Mouse (Mus musculus): ENCODE measurements around the gene Pard3b. TPM values are rescaled to one million over a fixed set of nuclear protein-coding genes. Genes with fewer than 3 reads are reported as not detected.

The Pard3b gene
- polyA plus RNA-seq, 1 experiment from 2014 or later = 19.3 TPM

DNA sequence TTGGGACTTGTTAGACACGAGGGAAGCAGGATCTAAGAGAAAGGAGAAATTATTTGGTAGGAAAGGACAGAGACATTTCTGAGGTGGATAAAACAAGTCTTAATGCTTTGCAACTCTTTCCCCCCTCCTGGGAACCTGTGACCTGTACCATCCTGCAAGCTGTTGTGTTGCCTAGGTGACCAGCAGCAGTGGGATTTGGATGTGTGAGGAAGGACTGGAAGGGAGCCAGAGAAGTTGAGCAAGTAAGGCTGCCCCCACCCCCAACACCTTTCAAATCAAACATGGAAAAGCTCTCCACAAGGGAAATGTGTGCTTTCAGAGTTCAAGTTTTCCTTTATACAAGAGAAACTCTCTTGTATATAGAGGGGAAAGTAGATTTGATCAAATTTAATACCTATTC lies 595.4 kb downstream of the Pard3b start:
- Histone ChIP-seq H3K4me1 (peaks cover 5% of the 10 kb centered on the region; the same call in 1 of the 2 replicates), H3K36me3 (no peaks in the 10 kb centered on the region), H3K9me3 (replicated peaks) (no peaks in the 10 kb centered on the region), H3K9ac (no peak overlapping the region), H3K27me3 (no peaks in the 10 kb centered on the region), H3K4me2 (replicated peaks) (no peak overlapping the region), H3K4me3 (no peak overlapping the region), H3K27ac (no peak overlapping the region)
- ATAC-seq (ENCODE audit: low FRiP score) = no peak
- 25% methylated on average over 1 of the region's 1 CpGs for WGBS

DNA sequence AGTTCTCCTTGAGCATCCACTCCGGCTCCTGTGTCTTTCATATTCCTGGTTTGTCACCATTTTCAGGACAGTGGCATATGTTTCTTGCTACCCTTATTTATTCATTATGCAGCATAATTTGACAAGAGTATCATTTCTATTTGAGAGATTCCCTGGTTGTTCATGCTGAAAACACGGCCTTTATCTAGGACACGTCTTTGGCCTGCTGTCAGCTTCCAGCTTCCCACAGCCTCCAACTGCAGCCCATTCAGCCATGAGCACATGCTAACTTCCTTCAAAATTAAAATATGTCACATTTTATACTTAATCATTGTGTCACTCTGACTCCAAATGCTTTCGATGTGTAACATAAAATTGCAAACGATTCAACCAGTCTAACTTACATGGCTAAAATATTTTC lies 596.5 kb downstream of the Pard3b start:
- ATAC-seq (ENCODE audit: low FRiP score) = no peak

DNA sequence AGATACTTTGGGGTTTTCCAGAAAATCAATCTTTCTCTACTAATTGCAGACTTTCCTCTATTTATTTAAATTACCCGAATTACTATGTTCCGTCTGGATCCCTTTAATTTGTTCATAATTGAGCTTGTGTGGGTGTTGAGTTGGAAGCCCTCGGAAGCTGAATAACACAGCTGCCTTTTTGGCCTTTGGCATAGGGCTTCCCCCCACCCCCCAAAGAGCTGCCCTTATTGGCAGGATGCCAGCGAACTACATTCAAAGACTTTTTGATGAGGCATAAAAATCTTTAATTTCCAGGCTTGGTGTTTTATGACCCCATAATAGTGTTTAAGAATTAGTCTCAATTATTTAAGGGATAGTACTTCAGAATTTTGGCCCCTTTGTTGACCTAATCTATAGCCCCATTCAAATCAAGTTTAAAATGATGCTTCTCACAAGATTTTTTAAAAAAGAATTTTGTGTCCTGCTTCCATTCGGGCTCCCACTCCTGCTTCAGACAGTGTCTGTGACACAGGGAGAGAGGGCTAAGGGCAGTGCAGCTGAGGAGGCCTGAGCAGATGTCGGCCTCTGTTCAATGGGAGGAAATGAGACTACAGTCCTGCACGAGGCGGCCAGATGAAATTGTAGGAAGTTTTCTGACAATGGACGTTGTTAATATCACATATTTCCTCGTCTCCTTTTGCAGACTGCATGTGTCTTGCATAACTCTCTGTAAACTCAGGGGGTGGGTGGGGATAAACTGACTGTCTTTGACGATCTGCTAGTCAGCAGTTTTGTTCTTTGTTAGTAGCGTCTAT lies 605.8 kb downstream of the Pard3b start:
- 0 out of 2 replicates have a peak overlapping the region, but pooled peaks have one; percentile 35 for H3K27ac ChIP-seq
- WGBS = 42% methylated on average over 12 of the region's 12 CpGs

More for the DNA sequence above, 596.5 kb downstream of the Pard3b start:
- Histone ChIP-seq H3K4me1 (peaks cover 5% of the 10 kb centered on the region; the same call in 1 of the 2 replicates), H3K4me2 (replicated peaks) (no peak overlapping the region), H3K36me3 (no peaks in the 10 kb centered on the region), H3K4me3 (no peak overlapping the region), H3K27ac (no peak overlapping the region), H3K9me3 (replicated peaks) (no peaks in the 10 kb centered on the region), H3K9ac (no peak overlapping the region), H3K27me3 (no peaks in the 10 kb centered on the region)
- WGBS = 86% methylated on average over 5 of the region's 5 CpGs

DNA sequence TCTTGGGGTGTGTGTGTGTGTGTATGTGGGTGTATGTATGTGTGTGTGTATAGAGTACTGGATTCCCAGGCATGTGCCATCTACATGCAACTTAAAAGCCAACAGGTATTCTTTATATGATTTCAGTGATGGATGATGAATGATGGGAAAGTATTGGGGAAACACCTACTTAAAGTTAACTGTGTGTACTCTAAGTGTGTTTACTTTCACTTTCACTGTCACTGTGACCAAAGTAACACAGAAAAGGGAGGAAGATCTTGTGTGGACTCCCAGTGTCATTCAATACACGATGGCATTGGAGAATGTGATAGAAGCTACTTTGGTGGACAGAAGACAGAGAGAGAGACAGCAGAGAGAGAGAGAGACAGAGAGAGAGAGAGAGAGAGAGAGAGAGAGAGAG lies 613.8 kb downstream of the Pard3b start:
- Histone ChIP-seq H3K4me2 (replicated peaks) (no peak overlapping the region), H3K27me3 (no peaks in the 10 kb centered on the region), H3K27ac (no peak overlapping the region), H3K9ac (no peak overlapping the region), H3K4me1 (no peaks in the 10 kb centered on the region), H3K4me3 (no peak overlapping the region), H3K9me3 (replicated peaks) (no peaks in the 10 kb centered on the region), H3K36me3 (no peaks in the 10 kb centered on the region)
- no peak for ATAC-seq (ENCODE audit: low FRiP score)
- 83% methylated on average over 1 of the region's 1 CpGs for WGBS

More for the DNA sequence above, 605.8 kb downstream of the Pard3b start:
- Histone ChIP-seq H3K4me1 (0 out of 2 replicates have a peak, but pooled peaks cover 5% of the 10 kb centered on the region), H3K9me3 (replicated peaks) (no peaks in the 10 kb centered on the region), H3K36me3 (no peaks in the 10 kb centered on the region), H3K27me3 (no peaks in the 10 kb centered on the region), H3K4me2 (replicated peaks) (no peak overlapping the region), H3K9ac (no peak overlapping the region), H3K4me3 (no peak overlapping the region)
- ATAC-seq (ENCODE audit: low FRiP score) = no peak; the same call in 1 of the 2 replicates

DNA sequence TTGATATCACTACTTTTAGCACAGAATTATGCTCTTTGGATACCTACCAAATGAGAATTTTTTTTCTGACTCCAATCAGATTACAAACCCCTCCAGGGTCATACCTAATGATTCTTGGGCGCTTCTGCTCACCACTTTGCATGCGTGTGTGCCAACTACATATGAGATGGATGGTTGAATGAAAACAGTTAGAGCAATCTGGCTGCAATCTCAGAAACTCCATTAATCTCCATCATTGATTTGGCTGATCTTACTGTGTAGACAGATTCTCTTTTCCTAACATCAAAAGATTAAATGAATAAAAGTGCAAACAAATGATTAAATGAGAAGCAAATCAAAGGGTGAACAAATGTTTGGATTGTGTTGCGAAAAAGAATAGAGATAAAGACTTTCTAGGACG lies 615.7 kb downstream of the Pard3b start:
- Histone ChIP-seq H3K4me3 (no peak overlapping the region), H3K9me3 (replicated peaks) (no peaks in the 10 kb centered on the region), H3K9ac (no peak overlapping the region), H3K27ac (no peak overlapping the region), H3K4me1 (no peaks in the 10 kb centered on the region), H3K4me2 (replicated peaks) (no peak overlapping the region), H3K27me3 (no peaks in the 10 kb centered on the region), H3K36me3 (no peaks in the 10 kb centered on the region)
- no peak for ATAC-seq (ENCODE audit: low FRiP score)
- 80% methylated on average over 4 of the region's 4 CpGs for WGBS

DNA sequence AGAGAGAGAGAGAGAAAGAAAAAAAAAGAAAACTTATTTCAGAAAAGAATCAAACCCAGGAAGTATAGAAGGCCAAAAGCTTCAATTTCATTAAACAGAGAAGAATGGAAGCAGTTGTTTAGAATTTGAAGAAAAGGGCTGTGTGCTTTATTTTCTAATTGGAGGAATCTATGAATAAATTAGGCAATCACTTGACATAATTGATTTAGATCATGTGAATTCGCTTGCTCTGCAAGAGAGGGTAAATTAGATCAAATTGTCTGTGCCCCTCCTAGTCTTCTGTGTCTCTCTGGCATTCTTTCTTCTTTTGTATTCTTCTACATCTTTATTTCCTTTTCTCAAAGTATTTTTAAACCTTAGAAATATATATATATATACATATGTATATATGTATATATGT lies 616.3 kb downstream of the Pard3b start:
- Histone ChIP-seq H3K36me3 (no peaks in the 10 kb centered on the region), H3K9me3 (replicated peaks) (no peaks in the 10 kb centered on the region), H3K27me3 (no peaks in the 10 kb centered on the region), H3K4me2 (replicated peaks) (no peak overlapping the region), H3K9ac (no peak overlapping the region), H3K27ac (no peak overlapping the region), H3K4me1 (no peaks in the 10 kb centered on the region), H3K4me3 (no peak overlapping the region)
- ATAC-seq (ENCODE audit: low FRiP score) = no peak
- 76% methylated on average over 1 of the region's 1 CpGs for WGBS

DNA sequence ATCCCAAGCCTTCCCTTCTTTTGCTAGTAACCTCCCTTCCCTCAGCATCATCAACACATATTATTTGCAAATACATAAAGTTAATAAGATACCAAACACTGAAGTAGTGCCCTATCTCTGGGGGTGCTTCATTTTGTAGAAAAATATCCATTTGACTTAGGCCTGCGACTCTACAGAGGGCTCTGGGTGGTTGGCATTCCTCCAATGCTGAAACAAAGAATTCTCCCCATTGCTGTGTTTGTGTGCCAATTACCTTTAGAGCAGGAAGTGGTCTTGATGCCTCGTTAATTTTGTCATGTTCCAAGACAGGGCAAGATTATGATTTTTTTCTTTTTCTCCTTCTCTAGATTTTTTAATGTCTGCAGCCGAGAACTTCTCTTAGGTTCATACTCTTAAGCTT lies 637.8 kb downstream of the Pard3b start:
- Histone ChIP-seq H3K9ac (no peak overlapping the region), H3K9me3 (replicated peaks) (no peaks in the 10 kb centered on the region), H3K27me3 (no peaks in the 10 kb centered on the region), H3K36me3 (no peaks in the 10 kb centered on the region), H3K4me3 (no peak overlapping the region), H3K4me2 (replicated peaks) (no peak overlapping the region), H3K4me1 (no peaks in the 10 kb centered on the region), H3K27ac (no peak overlapping the region)
- no peak for ATAC-seq (ENCODE audit: low FRiP score)
- 82% methylated on average over 3 of the region's 3 CpGs for WGBS

DNA sequence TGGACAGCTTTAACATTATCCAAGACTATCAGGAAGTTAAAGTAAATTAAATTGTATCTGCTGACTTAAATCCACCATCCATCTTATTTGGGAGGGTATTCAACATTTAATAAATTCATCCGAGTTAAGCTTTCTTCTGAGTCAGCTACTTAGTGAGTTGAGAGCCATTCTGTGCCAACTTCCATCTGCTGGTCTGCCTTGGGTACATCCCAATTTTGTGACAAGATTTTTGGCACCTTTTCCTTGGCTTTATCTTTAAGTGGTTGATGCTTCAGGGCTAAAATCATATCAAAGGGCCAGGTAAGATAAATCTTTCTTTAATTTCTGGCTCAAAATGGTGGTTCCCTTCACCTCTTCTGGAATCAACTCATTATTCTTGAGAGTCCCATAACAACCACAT lies 640.0 kb downstream of the Pard3b start:
- Histone ChIP-seq H3K4me2 (replicated peaks) (no peak overlapping the region), H3K27me3 (no peaks in the 10 kb centered on the region), H3K36me3 (no peaks in the 10 kb centered on the region), H3K9ac (no peak overlapping the region), H3K27ac (no peak overlapping the region), H3K9me3 (replicated peaks) (no peaks in the 10 kb centered on the region), H3K4me1 (no peaks in the 10 kb centered on the region), H3K4me3 (no peak overlapping the region)
- WGBS = 80% methylated on average over 1 of the region's 1 CpGs
- ATAC-seq (ENCODE audit: low FRiP score) = no peak

DNA sequence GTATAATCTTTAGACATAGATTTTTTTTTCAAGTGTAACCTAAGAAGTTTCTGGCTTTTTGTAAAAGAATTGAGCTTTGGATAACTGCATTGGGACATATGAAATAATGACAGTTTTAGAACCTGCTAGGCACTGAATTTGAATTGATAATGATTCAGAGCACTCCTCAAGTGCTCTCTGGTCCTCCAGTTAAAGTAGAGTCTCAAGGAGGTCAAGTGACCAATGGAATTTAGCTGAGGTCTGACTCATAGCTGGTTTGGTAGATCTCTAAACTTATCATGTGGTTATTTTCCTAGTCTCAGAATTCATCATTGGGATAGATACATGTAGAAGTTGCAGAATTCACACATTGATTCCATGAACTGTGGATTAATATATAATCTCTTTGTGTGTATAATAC lies 642.0 kb downstream of the Pard3b start:
- Histone ChIP-seq H3K27ac (no peak overlapping the region), H3K27me3 (no peaks in the 10 kb centered on the region), H3K36me3 (no peaks in the 10 kb centered on the region), H3K9me3 (replicated peaks) (no peaks in the 10 kb centered on the region), H3K4me1 (no peaks in the 10 kb centered on the region), H3K4me2 (replicated peaks) (no peak overlapping the region), H3K9ac (no peak overlapping the region), H3K4me3 (no peak overlapping the region)
- ATAC-seq (ENCODE audit: low FRiP score) = no peak

DNA sequence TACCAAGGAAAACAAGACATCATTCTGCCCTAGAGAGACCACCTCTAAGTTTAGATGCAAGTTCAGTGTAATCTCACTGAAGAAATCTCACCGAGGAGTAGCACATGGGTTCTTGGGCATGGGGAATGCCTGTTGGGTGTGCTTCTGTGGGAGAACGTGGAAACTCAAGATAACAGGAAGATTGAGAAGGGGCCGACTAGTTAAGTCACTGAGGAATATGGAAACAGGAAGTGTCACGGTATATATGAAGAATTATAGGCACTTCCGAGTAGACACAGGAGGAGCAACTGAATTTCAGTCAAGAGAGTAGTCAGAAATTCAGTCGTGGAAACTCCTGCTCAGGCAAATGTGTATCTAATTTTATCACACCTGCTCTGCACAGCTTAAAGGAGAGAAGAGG lies 644.2 kb downstream of the Pard3b start:
- no peaks in the 10 kb centered on the region for H3K9me3 ChIP-seq (replicated peaks)
- no peak overlapping the region for H3K4me2 ChIP-seq (replicated peaks)
- H3K27me3 ChIP-seq = no peaks in the 10 kb centered on the region
- no peaks in the 10 kb centered on the region for H3K36me3 ChIP-seq
- H3K27ac ChIP-seq = no peak overlapping the region
- no peak overlapping the region for H3K4me3 ChIP-seq
- no peak for ATAC-seq (ENCODE audit: low FRiP score)
- H3K4me1 ChIP-seq = no peaks in the 10 kb centered on the region
- WGBS = 85% methylated on average over 6 of the region's 6 CpGs
- H3K9ac ChIP-seq = no peak overlapping the region

DNA sequence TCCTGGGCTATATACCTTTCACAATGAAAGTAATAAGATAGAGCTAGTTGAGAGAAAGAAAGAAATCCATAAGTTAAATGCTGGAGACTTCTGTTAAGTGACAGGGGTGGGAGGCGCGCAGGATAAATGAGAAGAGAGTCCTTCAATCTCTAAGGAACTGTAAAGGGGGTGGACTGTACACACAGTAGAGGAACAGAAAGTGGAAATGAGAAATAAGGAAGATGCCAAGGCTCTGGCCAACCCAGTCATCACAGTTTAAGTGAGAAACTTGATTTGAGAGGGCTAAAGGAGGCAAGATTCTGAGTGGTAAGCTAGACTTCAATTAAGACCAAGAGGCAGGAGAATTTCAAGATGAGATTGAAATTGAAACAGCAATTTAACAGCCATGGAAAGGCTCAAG lies 645.0 kb downstream of the Pard3b start:
- Histone ChIP-seq H3K27ac (no peak overlapping the region), H3K4me3 (no peak overlapping the region), H3K4me1 (no peaks in the 10 kb centered on the region), H3K36me3 (no peaks in the 10 kb centered on the region), H3K9me3 (replicated peaks) (no peaks in the 10 kb centered on the region), H3K27me3 (no peaks in the 10 kb centered on the region), H3K9ac (no peak overlapping the region), H3K4me2 (replicated peaks) (no peak overlapping the region)
- no peak for ATAC-seq (ENCODE audit: low FRiP score)
- 93% methylated on average over 2 of the region's 2 CpGs for WGBS

DNA sequence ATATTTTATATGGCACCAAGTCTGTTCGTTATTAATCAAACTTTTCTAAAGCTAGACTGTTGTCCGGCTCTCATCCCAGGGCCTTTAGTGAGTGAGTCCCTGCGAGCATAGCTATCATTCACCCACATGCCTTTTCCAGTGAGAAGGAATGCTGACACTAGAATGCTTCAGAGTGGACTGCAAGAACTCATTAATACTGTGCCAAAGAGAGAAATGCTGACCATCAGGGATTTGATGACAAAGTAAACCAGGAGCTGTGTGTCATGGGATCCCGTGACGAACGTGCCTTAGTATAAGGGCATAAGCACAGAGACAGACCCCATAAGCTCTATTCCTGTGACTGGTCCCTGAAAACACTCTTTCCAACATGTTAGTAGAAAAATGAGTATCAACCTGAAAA lies 670.8 kb downstream of the Pard3b start:
- H3K27me3 ChIP-seq = no peaks in the 10 kb centered on the region
- no peaks in the 10 kb centered on the region for H3K4me1 ChIP-seq
- 67% methylated on average over 6 of the region's 6 CpGs for WGBS
- H3K9ac ChIP-seq = no peak overlapping the region
- H3K4me2 ChIP-seq (replicated peaks) = no peak overlapping the region
- no peaks in the 10 kb centered on the region for H3K9me3 ChIP-seq (replicated peaks)
- no peaks in the 10 kb centered on the region for H3K36me3 ChIP-seq
- no peak for ATAC-seq (ENCODE audit: low FRiP score)
- no peak overlapping the region for H3K27ac ChIP-seq
- H3K4me3 ChIP-seq = no peak overlapping the region

DNA sequence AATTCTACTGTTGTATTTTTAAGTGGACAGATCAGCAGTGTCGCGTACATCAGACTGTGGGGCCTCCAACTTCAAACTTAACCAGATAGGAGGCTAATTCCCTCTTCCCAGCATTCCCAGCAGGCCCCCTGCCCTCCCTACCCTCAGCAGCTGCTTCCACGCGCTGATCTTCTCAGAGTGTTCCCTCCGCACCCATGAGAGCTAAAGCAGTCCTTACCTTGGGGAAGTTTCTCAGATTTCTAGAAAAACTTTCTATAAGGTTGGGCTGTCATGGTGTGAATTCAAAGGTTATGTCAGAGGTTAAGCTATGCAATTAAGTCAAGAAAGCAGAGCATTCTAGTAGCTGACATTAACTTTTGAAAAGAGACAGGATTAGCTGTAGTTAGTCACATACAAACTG lies 686.6 kb downstream of the Pard3b start:
- Histone ChIP-seq H3K27ac (no peak overlapping the region), H3K4me1 (peaks cover 4% of the 10 kb centered on the region; the same call in 1 of the 2 replicates), H3K4me3 (no peak overlapping the region), H3K27me3 (no peaks in the 10 kb centered on the region), H3K9me3 (replicated peaks) (no peaks in the 10 kb centered on the region), H3K36me3 (no peaks in the 10 kb centered on the region), H3K4me2 (replicated peaks) (no peak overlapping the region), H3K9ac (no peak overlapping the region)
- ATAC-seq (ENCODE audit: low FRiP score) = no peak
- 41% methylated on average over 5 of the region's 5 CpGs for WGBS

Measured in hindbrain, embryonic 12.5 days (tissue).